Mouse (Mus musculus): ENCODE data around the gene Selplg. TPM values are rescaled to one million over a fixed set of nuclear protein-coding genes. Genes with fewer than 3 reads are reported as not detected.

The Selplg gene
- total RNA-seq (2022), result 1 to 10 TPM; 4.4 to 8.6 (median 5.9) TPM

- no peak for DNase-seq
Observed at GRCm38 (mm10) chr5:113832490-113832901, at the start of gene Selplg. Gene Selplg (minus strand): TSS chr5:113832644.

- DNase-seq, result no peak
Observed at GRCm38 (mm10) chr5:113881136-113881535, 48.7 kb upstream of the Selplg start.

- no peak for DNase-seq
Observed at GRCm38 (mm10) chr5:113878943-113879617, 46.6 kb upstream of the Selplg start.

GRCm38 (mm10) chr5:113877565-113877964 is 45.1 kb upstream of the Selplg start:
- DNase-seq, result no peak

GRCm38 (mm10) chr5:113876176-113876575 is 43.7 kb upstream of the Selplg start:
- no peak for DNase-seq

- no peak for DNase-seq
Observed at GRCm38 (mm10) chr5:113875625-113876024, 43.2 kb upstream of the Selplg start.

GRCm38 (mm10) chr5:113874063-113875024 is 41.9 kb upstream of the Selplg start:
- DNase-seq, result no peak

- DNase-seq, result peak; percentile 76
Observed at GRCm38 (mm10) chr5:113872936-113873912, 40.8 kb upstream of the Selplg start.

GRCm38 (mm10) chr5:113871903-113872548 is 39.6 kb upstream of the Selplg start:
- no peak for DNase-seq

GRCm38 (mm10) chr5:113870393-113871040 is 38.1 kb upstream of the Selplg start:
- DNase-seq, result no peak

- DNase-seq, result peak; percentile 46
Observed at GRCm38 (mm10) chr5:113869132-113869531, 36.7 kb upstream of the Selplg start.

- DNase-seq, result no peak
Observed at GRCm38 (mm10) chr5:113864992-113865391, 32.5 kb upstream of the Selplg start.

- DNase-seq, result no peak
Observed at GRCm38 (mm10) chr5:113863994-113864393, 31.6 kb upstream of the Selplg start.

- no peak for DNase-seq
Observed at GRCm38 (mm10) chr5:113862418-113862817, 30.0 kb upstream of the Selplg start.

GRCm38 (mm10) chr5:113861294-113861693 is 28.9 kb upstream of the Selplg start:
- no peak for DNase-seq

GRCm38 (mm10) chr5:113858971-113859370 is 26.5 kb upstream of the Selplg start:
- no peak for DNase-seq

- no peak for DNase-seq
Observed at GRCm38 (mm10) chr5:113858550-113858949, 26.1 kb upstream of the Selplg start.

GRCm38 (mm10) chr5:113857631-113858030 is 25.2 kb upstream of the Selplg start:
- no peak for DNase-seq

GRCm38 (mm10) chr5:113856631-113857030 is 24.2 kb upstream of the Selplg start:
- DNase-seq, result no peak

GRCm38 (mm10) chr5:113855696-113856095 is 23.3 kb upstream of the Selplg start:
- no peak for DNase-seq

- DNase-seq, result no peak
Observed at GRCm38 (mm10) chr5:113855117-113855516, 22.7 kb upstream of the Selplg start.
